Mouse (Mus musculus) midbrain, embryonic 12.5 days (tissue): ENCODE data around the gene 1700012A03Rik. TPM values are rescaled to one million over a fixed set of nuclear protein-coding genes. Genes with fewer than 3 reads are reported as not detected.

Experiments used
- ATAC-seq: fragments of 200-750 bp; cut with Nextera tagmentation; 2 replicates; pipeline ENCODE4 v1.8.0; 2017; ENCODE audit warnings: low read depth, moderate TSS enrichment, moderate library complexity; ENCODE audit not compliant: low FRiP score
- H3K27ac ChIP-seq: fragments of 300-500 bp; sonication (generic); replicated peaks from 2 replicates; pipeline ENCODE4 v1.5.1; 2016; ENCODE audit warnings: mild to moderate bottlenecking
- H3K27me3 ChIP-seq: fragments of 300-500 bp; sonication (generic); 2 replicates; pipeline ENCODE4 v1.6.1; 2016; ENCODE audit warnings: mild to moderate bottlenecking
- H3K36me3 ChIP-seq: fragments of 300-500 bp; sonication (generic); 2 replicates; pipeline ENCODE4 v1.6.1; 2016
- H3K4me1 ChIP-seq: fragments of 300-500 bp; sonication (generic); 2 replicates; pipeline ENCODE4 v1.6.1; 2016
- H3K4me2 ChIP-seq: fragments of 300-500 bp; sonication (generic); replicated peaks from 2 replicates; pipeline ENCODE4 v1.6.1; 2016; ENCODE audit warnings: mild to moderate bottlenecking, moderate library complexity
- H3K4me3 ChIP-seq: fragments of 300-500 bp; sonication (generic); 2 replicates; pipeline ENCODE4 v1.5.1; 2016; ENCODE audit warnings: mild to moderate bottlenecking
- H3K9ac ChIP-seq: fragments of 300-500 bp; sonication (generic); replicated peaks from 2 replicates; pipeline ENCODE4 v1.6.1; 2016; ENCODE audit warnings: mild to moderate bottlenecking, moderate library complexity
- H3K9me3 ChIP-seq: fragments of 300-500 bp; sonication (generic); 2 replicates; pipeline ENCODE4 v1.6.1; 2016; ENCODE audit warnings: mild to moderate bottlenecking
- WGBS: fragments of 180-500 bp; shearing (Covaris S2); methylation state at CpG from one replicate; pipeline ENCODE4 v1.1.7; 2016; 5-methylcytosine and 5-hydroxymethylcytosine counted together
- polyA plus RNA-seq: library from polyadenylated mRNA; unstranded; fragments of >200 nt; fragmentation: Nextera tagmentation; extraction: Ambion mirVana; gene quantifications from 2 replicates; pipeline ENCODE4 v1.2.1, GENCODE M21; 2016

The 1700012A03Rik gene
- polyA plus RNA-seq, 1 experiment from 2014 or later: not detected

DNA sequence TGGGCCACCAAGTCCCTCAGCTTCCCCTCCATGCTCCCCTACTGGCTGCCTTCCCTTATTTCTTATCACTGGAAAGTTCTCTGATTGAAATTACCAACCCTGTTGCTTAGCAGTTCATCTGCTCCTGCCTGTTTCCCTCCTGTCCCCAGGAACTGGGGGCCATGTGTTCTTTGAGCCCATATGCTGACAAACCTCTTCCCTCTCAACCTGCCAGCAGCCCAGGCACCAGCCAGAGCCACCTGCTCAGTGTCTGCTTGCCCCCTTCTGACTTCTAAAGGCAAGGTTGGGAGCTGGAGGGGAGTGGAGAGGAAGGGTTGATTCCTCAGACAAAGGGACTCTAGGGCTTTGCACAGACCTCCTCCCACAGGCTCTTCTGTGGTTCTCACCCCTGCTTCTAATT lies 4.7 kb upstream of the 1700012A03Rik start:
- Histone ChIP-seq H3K27ac (no peak overlapping the region), H3K4me1 (no peaks in the 10 kb centered on the region), H3K4me2 (no peak overlapping the region), H3K9me3 (no peaks in the 10 kb centered on the region), H3K4me3 (no peak overlapping the region), H3K36me3 (no peaks in the 10 kb centered on the region), H3K27me3 (no peaks in the 10 kb centered on the region), H3K9ac (no peak overlapping the region)
- ATAC-seq: no peak

DNA sequence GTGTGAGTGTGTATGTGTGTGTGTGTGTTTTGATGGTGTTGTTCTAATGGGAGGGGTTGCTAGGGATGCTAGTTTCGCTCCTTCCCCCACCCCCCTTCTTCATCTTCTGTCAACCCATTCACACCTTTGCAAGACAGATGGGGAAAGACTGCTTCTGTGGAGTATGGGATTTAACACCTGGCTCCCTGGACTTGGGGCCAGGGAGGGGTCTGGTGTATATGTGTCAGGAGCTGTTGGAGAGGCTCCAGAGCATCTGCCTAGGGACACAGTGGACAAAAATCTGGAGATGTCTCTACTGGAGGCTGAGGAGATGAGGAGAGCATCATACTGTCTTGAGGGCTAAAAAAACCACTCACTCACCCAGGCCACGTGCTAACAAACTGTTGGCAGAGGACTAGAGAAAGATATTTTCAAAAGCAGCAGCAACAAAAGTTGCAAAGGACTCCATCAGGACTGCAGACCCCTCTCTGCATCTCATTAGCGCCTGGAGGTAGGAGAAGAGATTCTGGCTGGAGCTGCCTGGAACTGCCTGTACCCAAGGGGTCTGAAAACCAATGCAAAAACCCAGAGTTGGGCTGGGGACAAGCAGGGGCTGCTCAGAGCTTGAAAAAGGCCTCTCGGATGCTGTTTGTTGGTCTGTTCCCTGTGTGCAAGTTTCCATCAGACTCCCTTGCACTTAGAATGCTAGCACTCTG lies 643 bp upstream of the 1700012A03Rik start:
- Histone ChIP-seq H3K4me3 (no peak overlapping the region), H3K9me3 (no peaks in the 10 kb centered on the region), H3K36me3 (no peaks in the 10 kb centered on the region), H3K27ac (no peak overlapping the region), H3K4me1 (no peaks in the 10 kb centered on the region), H3K4me2 (no peak overlapping the region), H3K27me3 (no peaks in the 10 kb centered on the region), H3K9ac (no peak overlapping the region)
- WGBS: 71% methylated on average over 4 of the region's 4 CpGs
- no peak for ATAC-seq

DNA sequence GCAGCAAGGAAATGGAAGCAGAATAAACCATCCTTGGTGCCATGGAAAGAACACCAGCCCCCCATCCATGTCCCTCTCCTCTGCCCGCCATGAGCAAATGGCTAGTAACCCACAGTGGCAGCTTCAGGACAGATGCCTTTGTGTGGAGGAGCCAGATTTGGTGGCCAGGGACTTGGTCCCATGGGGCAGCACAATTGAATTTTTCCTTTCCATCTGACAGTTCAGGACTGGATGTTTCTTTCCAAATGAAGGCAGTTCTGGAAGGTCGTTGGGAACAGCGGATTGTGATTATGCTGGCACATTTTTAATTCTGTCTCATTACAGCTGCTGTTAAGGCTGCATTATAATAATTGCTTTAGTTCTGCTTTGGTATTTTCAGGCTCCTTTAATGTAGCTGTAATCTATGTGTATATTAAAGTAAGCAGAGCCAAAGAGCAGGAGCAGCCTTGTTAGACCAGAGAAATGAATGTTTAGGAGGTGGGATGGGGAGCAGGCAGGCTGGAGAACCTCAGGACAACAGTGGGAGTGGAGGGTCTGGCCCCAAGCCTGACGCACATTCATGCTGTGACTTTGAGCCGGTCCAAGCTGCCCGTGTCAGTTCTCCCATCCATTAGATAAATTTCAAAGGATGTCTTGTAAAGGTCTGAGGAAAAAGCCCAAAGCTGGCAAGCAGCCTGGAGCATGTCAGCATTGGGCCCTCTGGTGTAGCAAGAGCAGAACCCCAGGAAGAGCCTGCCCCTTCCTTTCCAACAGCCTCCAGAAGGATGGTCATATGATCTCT lies 2.3 kb downstream of the 1700012A03Rik start:
- Histone ChIP-seq H3K27me3 (no peaks in the 10 kb centered on the region), H3K4me3 (no peak overlapping the region), H3K4me1 (0 out of 2 replicates have a peak, but pooled peaks cover 2% of the 10 kb centered on the region), H3K9me3 (no peaks in the 10 kb centered on the region), H3K9ac (no peak overlapping the region), H3K27ac (no peak overlapping the region), H3K4me2 (no peak overlapping the region), H3K36me3 (no peaks in the 10 kb centered on the region)
- WGBS: 86% methylated on average over 6 of the region's 6 CpGs
- no peak for ATAC-seq

DNA sequence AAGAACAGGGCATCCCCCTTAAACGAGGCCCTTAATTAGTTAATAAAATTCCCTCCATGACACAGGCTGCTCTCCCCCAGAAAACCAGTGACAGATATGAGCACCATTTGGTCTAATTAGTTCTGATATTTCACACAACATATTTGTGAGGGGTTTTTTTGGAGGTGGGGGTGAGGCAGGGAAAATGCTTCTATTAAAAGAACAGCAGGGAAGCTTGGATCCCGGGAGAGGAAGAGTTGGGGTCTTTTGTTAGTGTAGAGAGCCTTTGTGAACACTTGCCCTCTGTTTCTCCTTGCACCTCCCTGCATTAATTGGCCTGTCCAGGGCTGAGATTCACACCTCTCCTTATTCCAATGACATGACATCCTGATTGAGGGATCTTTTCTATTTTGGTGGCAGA lies 6.5 kb downstream of the 1700012A03Rik start:
- H3K9me3 ChIP-seq: no peaks in the 10 kb centered on the region
- 0 out of 2 replicates have a peak, but pooled peaks cover 2% of the 10 kb centered on the region for H3K4me1 ChIP-seq
- H3K4me2 ChIP-seq: no peak overlapping the region
- no peak for ATAC-seq
- H3K27me3 ChIP-seq: no peaks in the 10 kb centered on the region
- no peak overlapping the region for H3K9ac ChIP-seq
- no peak overlapping the region for H3K27ac ChIP-seq
- H3K4me3 ChIP-seq: no peak overlapping the region
- no peaks in the 10 kb centered on the region for H3K36me3 ChIP-seq
- WGBS: 29% methylated on average over 2 of the region's 2 CpGs

DNA sequence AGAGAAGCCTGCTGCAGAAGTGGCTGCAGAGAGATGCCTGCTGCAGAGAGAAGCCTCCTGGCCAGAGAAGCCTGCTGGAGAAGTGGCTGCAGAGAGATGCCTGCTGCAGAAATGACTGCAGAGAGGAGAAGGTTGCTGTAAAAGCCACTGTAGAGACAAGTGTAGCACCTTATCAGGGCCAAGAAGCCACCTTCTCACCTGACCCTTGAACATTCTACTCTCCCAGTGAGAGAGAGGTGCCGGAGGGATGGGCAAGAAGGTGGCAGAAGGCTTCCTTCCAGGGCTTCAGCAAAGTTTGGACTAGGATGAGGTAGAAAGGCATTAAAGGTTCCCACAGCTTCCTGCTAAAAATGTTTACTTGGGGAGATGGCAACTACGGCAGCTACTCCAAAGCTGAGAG lies 8.5 kb downstream of the 1700012A03Rik start:
- Histone ChIP-seq H3K4me3 (no peak overlapping the region), H3K36me3 (no peaks in the 10 kb centered on the region), H3K4me1 (0 out of 2 replicates have a peak, but pooled peaks cover 2% of the 10 kb centered on the region), H3K27me3 (no peaks in the 10 kb centered on the region), H3K4me2 (no peak overlapping the region), H3K9ac (no peak overlapping the region), H3K9me3 (no peaks in the 10 kb centered on the region), H3K27ac (no peak overlapping the region)
- 84% methylated on average over 2 of the region's 2 CpGs for WGBS
- ATAC-seq: no peak

DNA sequence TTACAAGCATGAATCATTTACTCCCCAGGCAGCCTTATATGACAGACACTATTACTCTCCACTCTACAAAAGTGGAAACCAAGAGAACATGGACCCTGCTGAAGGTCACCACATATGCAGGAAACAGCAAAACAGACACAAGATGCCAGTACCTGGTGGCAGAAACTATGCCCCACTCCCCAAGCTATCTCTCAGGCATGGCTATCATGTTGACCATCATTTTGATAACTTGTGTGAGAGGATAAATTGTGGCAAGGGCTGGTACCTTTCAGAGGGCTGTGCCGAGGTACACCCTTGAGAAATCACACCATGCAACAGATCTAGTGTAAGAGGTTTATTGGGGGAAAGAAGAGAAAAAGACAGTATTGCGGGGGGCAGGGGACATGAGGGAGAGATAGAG lies 10.6 kb downstream of the 1700012A03Rik start:
- WGBS: 99% methylated on average over 2 of the region's 2 CpGs
- no peak for ATAC-seq
- no peak overlapping the region for H3K27ac ChIP-seq

DNA sequence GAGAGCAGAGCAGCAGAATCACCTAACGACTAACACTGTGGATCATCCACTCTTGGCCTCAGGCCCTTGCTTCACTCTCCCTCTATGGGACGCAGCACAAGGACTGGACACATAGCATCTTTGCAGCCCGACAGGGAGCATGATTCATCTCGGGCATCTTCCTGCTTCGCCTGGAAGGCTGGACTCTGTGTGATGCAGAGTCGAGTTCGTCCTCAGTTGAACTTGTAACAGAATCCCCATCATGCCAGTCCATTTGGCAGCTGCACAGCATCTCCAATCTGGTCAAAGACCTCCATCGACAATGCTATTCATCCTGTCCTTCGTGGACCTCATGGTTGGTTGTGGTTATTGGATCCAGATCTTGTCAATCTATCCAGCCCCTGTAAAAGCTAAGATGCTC lies 11.2 kb downstream of the 1700012A03Rik start:
- no peak overlapping the region for H3K4me2 ChIP-seq
- H3K27me3 ChIP-seq: no peaks in the 10 kb centered on the region
- 0 out of 2 replicates have a peak, but pooled peaks cover 2% of the 10 kb centered on the region for H3K4me1 ChIP-seq
- H3K4me3 ChIP-seq: no peak overlapping the region
- no peak for ATAC-seq
- no peaks in the 10 kb centered on the region for H3K36me3 ChIP-seq
- H3K9me3 ChIP-seq: no peaks in the 10 kb centered on the region
- no peak overlapping the region for H3K9ac ChIP-seq
- no peak overlapping the region for H3K27ac ChIP-seq
- 89% methylated on average over 9 of the region's 9 CpGs for WGBS

More for the DNA sequence above, 10.6 kb downstream of the 1700012A03Rik start:
- H3K9me3 ChIP-seq: no peaks in the 10 kb centered on the region
- no peaks in the 10 kb centered on the region for H3K27me3 ChIP-seq
- no peak overlapping the region for H3K9ac ChIP-seq
- H3K4me1 ChIP-seq: 0 out of 2 replicates have a peak, but pooled peaks cover 2% of the 10 kb centered on the region
- H3K36me3 ChIP-seq: no peaks in the 10 kb centered on the region
- H3K4me2 ChIP-seq: no peak overlapping the region
- no peak overlapping the region for H3K4me3 ChIP-seq

DNA sequence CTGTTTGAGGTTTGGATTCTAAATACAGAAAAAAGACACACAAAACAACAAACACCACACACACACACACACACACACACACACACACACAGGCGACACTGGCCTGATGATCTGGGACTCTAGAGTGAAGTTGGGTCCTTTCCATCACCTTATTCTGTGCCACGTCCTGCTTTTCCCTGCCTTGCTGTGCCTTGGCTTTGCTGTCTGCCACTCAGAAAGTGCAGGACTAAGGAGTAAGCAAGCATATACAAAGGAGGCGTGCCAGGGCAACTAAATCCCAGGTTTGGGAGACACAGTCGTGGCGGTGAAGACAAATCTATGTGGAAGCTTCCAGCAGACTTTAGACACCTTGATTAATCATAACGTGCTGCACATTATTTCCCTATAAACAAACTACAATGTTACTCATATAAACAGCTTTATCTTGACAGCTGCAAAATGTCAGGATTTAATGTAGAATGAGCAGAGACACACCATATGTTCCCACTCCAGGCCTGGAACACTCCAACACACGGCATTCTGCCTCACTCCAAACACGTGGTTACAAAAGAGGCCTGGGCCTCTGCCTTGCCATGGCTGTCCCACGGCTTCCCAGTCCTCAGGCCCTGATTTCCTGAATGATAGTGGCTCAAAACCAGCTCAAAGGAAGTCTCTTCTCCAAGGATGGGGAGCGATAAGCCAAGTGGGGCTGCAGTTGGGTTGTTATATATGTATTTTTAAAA lies 15.9 kb downstream of the 1700012A03Rik start:
- Histone ChIP-seq H3K27ac (no peak overlapping the region), H3K9me3 (no peaks in the 10 kb centered on the region), H3K4me3 (no peak overlapping the region), H3K36me3 (no peaks in the 10 kb centered on the region), H3K4me2 (no peak overlapping the region), H3K27me3 (no peaks in the 10 kb centered on the region), H3K9ac (no peak overlapping the region), H3K4me1 (no peaks in the 10 kb centered on the region)
- WGBS: 90% methylated on average over 10 of the region's 10 CpGs
- ATAC-seq: no peak

DNA sequence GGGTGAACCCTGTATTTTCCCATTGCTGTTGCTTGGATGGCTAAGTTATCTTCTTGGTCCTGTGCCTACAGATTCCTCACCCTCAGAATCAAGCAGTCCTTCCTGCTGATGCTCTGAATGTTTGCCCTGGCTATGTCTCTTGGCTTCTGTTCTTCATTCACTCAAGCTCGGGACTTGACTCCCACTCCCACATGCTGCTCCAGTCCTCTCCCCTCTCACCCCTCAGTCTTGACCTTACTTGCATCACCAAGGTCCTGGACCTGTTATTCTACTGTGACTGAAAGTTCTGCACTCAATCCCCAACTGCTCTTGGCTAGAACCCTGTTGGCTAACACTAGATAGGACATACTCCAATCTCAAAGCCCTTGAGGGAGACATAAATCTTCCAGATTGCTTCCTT lies 22.1 kb downstream of the 1700012A03Rik start:
- Histone ChIP-seq H3K27ac (no peak overlapping the region), H3K27me3 (no peaks in the 10 kb centered on the region), H3K4me2 (no peak overlapping the region), H3K9me3 (no peaks in the 10 kb centered on the region), H3K4me3 (no peak overlapping the region), H3K9ac (no peak overlapping the region), H3K36me3 (no peaks in the 10 kb centered on the region), H3K4me1 (no peaks in the 10 kb centered on the region)
- WGBS: 81% methylated on average over 1 of the region's 1 CpGs
- ATAC-seq: no peak

DNA sequence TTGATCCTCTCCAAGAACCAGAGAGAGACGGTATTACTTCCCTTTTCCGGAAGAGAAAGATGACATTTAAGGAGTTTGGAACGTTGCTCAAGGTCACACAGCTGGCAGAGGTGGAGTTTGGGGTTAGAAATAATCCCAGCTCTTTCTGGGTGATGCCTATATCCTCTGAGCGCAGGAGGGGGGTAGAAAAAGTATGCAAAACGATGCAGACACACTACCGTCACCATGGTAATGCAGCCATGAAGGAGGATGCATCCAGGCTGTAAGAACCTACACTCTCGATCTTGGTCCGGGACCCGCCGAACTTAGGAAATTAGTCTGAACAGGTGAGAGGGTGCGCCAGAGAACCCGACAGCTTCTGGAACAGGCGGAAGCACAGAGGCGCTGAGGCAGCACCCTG lies 43.3 kb downstream of the 1700012A03Rik start:
- no peaks in the 10 kb centered on the region for H3K9me3 ChIP-seq
- 91% methylated on average over 11 of the region's 14 CpGs for WGBS
- no peak overlapping the region for H3K27ac ChIP-seq
- H3K27me3 ChIP-seq: no peaks in the 10 kb centered on the region
- H3K9ac ChIP-seq: no peak overlapping the region
- ATAC-seq: no peak
- no peaks in the 10 kb centered on the region for H3K36me3 ChIP-seq
- no peak overlapping the region for H3K4me3 ChIP-seq
- H3K4me1 ChIP-seq: no peaks in the 10 kb centered on the region
- H3K4me2 ChIP-seq: no peak overlapping the region

DNA sequence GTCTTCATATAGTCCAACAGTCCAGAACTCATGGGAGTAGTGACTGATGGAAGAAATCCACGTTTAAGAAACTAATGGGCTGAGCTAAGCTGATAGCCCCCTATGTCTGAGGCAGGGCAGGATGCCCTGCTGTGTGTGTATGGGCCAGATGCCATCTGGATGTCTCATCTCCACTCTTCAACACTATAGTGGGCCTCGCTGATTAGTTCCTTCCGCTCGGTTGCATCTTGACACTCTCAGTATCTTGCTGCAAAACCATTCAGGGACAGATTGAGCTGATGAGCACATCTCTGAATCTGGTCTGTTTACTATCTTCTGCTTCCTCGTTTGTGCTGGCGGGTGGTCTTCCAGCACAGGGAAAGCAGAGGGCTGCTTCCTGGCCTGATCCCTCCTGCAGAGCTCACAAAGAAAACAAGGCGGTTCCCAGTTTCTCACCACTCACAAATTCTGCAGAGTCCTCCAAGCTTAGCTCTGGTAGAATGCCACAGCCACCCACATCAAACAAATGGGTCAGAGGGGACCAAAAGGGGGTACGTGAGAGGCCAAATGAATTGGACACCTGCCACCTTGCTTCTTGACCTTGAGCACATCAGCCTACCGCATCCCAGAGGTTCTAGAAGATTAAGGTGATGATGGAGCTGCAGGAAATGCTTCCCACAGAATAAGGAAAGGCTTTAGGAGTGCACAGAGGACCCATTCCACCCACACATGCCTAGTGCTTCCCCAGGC lies 55.7 kb downstream of the 1700012A03Rik start:
- Histone ChIP-seq H3K27me3 (no peaks in the 10 kb centered on the region), H3K4me2 (no peak overlapping the region), H3K36me3 (no peaks in the 10 kb centered on the region), H3K4me3 (no peak overlapping the region), H3K27ac (no peak overlapping the region), H3K4me1 (no peaks in the 10 kb centered on the region), H3K9ac (no peak overlapping the region), H3K9me3 (no peaks in the 10 kb centered on the region)
- ATAC-seq: no peak
- 69% methylated on average over 9 of the region's 9 CpGs for WGBS
